Mouse (Mus musculus): ENCODE measurements around the gene Myo9a.

- TF ChIP-seq CTCF (IDR thresholded peaks at IDR 0.05; ENCODE audit: borderline replicate concordance, extremely low read depth, insufficient read depth, insufficient read length), result no peak
- no peak for TF ChIP-seq POLR2A (IDR thresholded peaks at IDR 0.05; ENCODE audit: borderline replicate concordance, extremely low read depth, insufficient read depth, insufficient read length, poor library complexity, severe bottlenecking)
Observed at GRCm38 (mm10) chr9:59964367-59964766, 213.7 kb downstream of the Myo9a start.
